Mouse (Mus musculus): Measurements from ENCODE around the gene Prss12.

- TF ChIP-seq CTCF (IDR thresholded peaks at IDR 0.05; ENCODE audit: extremely low read depth, insufficient read depth, low read length) (no peak), POLR2A (IDR thresholded peaks at IDR 0.05; ENCODE audit: extremely low read depth, insufficient read depth, low read length) (no peak)
Measured at GRCm38 (mm10) chr3:123452904-123453303, 6.2 kb downstream of the Prss12 start.

Data from cortical plate, adult 2 months (tissue).